Mouse (Mus musculus) cortical plate, adult 2 months (tissue): ENCODE results near the gene Krt6a. TPM values are rescaled to one million over a fixed set of nuclear protein-coding genes. Genes with fewer than 3 reads are reported as not detected.

Experiments used
- H3K27ac ChIP-seq: fragments of 200-500 bp; 2 replicates; pipeline ENCODE4 v1.5.1; 2012; ENCODE audit warnings: low read length, control low read depth, inconsistent platforms; ENCODE audit not compliant: insufficient read depth
- H3K4me1 ChIP-seq: fragments of 200-500 bp; 2 replicates; pipeline ENCODE4 v1.6.1; 2011; ENCODE audit warnings: low read length; ENCODE audit not compliant: control insufficient read depth, insufficient read depth
- H3K4me3 ChIP-seq: fragments of 200-500 bp; 2 replicates; pipeline ENCODE4 v1.5.1; 2011; ENCODE audit warnings: mild to moderate bottlenecking, low read length, control low read depth; ENCODE audit not compliant: insufficient read depth
- CTCF ChIP-seq: fragments of 200-500 bp; IDR thresholded peaks from 2 replicates; pipeline ENCODE4 v1.5.1; 2011; ENCODE audit warnings: mild to moderate bottlenecking, control low read depth, low read length; ENCODE audit not compliant: insufficient read depth; ENCODE audit errors: extremely low read depth
- POLR2A ChIP-seq: fragments of 200-500 bp; IDR thresholded peaks from 2 replicates; pipeline ENCODE4 v1.6.1; 2011; ENCODE audit warnings: mild to moderate bottlenecking, low read length, control low read depth; ENCODE audit not compliant: insufficient read depth; ENCODE audit errors: extremely low read depth
- polyA plus RNA-seq: library from polyadenylated mRNA; depleted of rRNA; stranded (reverse); fragments of >200 nt; gene quantifications from 2 replicates; pipeline ENCODE4 v1.2.3, GENCODE M21; 2012; rRNA removed

Krt6a gene
- polyA plus RNA-seq, 1 experiment: not detected

DNA sequence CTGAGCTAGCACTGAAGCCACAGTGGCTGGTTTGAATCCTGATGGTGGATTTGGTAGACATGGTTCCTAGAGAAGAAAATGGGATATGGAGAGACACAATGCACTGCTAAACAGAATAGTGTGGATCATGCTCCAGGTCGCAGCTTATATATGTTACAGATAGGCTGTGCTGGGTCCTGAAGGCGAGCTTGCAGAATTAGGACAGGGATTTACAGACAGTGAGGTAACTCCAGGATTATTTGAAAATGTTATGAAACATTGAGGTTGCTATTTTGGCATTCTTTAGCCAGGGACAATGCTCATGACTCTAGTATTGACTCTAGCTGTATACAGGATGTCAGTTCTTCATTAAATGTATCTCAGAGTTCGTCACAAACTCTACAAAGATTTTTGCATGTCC, 46.8 kb downstream of the Krt6a start, which contains the start of gene Gm5478:
Gm5478 (minus strand) TSS at position 101 of the 400 bp plus-strand sequence.
- Histone ChIP-seq H3K4me1 (no peaks in the 10 kb centered on the region), H3K27ac (no peak within 1 kb of the TSS), H3K4me3 (no peak within 1 kb of the TSS)
- TF ChIP-seq POLR2A: no peak
- TF ChIP-seq CTCF: no peak

Other genes starting within 250 kb of the Krt6a start
- 0.13 TPM in 1 of 2 replicates, not detected in the other for gene Krt88, start 246.6 kb downstream of the Krt6a start, polyA plus RNA-seq
- not detected in 2 replicates for gene Krt81, start 230.6 kb downstream of the Krt6a start, polyA plus RNA-seq
- gene Krt86, start 220.8 kb downstream of the Krt6a start, polyA plus RNA-seq: not detected in 2 replicates
- not detected in 2 replicates for gene Krt83, start 202.8 kb downstream of the Krt6a start, polyA plus RNA-seq
- not detected in 2 replicates for gene Gm49425, start 177.0 kb downstream of the Krt6a start, polyA plus RNA-seq
- gene Krt84, start 161.5 kb downstream of the Krt6a start, polyA plus RNA-seq: not detected in 2 replicates
- not detected in 2 replicates for gene Krt82, start 143.6 kb downstream of the Krt6a start, polyA plus RNA-seq
- gene Krt90, start 131.4 kb downstream of the Krt6a start, polyA plus RNA-seq: 0.04 TPM in 1 of 2 replicates, not detected in the other
- gene Krt75, start 120.4 kb downstream of the Krt6a start, polyA plus RNA-seq: not detected in 2 replicates
- gene Gm5414, start 66.1 kb downstream of the Krt6a start, polyA plus RNA-seq: not detected in 2 replicates
- gene Gm5478, start 46.9 kb downstream of the Krt6a start, polyA plus RNA-seq: not detected in 2 replicates
- not detected in 2 replicates for gene Krt6b, start 14.0 kb downstream of the Krt6a start, polyA plus RNA-seq
- gene Krt5, start 18.6 kb upstream of the Krt6a start, polyA plus RNA-seq: 0.11 TPM in 1 of 2 replicates, not detected in the other
- not detected in 2 replicates for gene Krt71, start 48.8 kb upstream of the Krt6a start, polyA plus RNA-seq
- gene Krt72, start 92.2 kb upstream of the Krt6a start, polyA plus RNA-seq: not detected in 2 replicates
- gene Krt73, start 108.0 kb upstream of the Krt6a start, polyA plus RNA-seq: 1.4 and 1.5 TPM in 2 replicates
- gene Krt2, start 123.9 kb upstream of the Krt6a start, polyA plus RNA-seq: 0.08 and 0.53 TPM in 2 replicates
- 2.8 and 3.9 TPM in 2 replicates for gene Krt1, start 156.5 kb upstream of the Krt6a start, polyA plus RNA-seq
- gene Krt77, start 175.4 kb upstream of the Krt6a start, polyA plus RNA-seq: 4.8 and 6.3 TPM in 2 replicates
- not detected in 2 replicates for gene Krt76, start 198.6 kb upstream of the Krt6a start, polyA plus RNA-seq
- not detected in 2 replicates for gene Krt4, start 230.4 kb upstream of the Krt6a start, polyA plus RNA-seq
- 0.04 TPM in 1 of 2 replicates, not detected in the other for gene Krt79, start 246.0 kb upstream of the Krt6a start, polyA plus RNA-seq